Mouse (Mus musculus): ENCODE results near the gene Hfm1. TPM values are rescaled to one million over a fixed set of nuclear protein-coding genes. Genes with fewer than 3 reads are reported as not detected.

The Hfm1 gene
- polyA plus RNA-seq, 1 experiment, result 0.49 TPM

GRCm38 (mm10) chr5:106919315-106919714 is 6.8 kb downstream of the Hfm1 start:
- Histone ChIP-seq H3K4me1 (replicated peaks; ENCODE audit: control insufficient read depth, insufficient read depth, low read length) (no peaks in the 10 kb centered on the region), H3K36me3 (ENCODE audit: control insufficient read depth, insufficient read depth, low read length) (no peaks in the 10 kb centered on the region), H3K27ac (ENCODE audit: control insufficient read depth, insufficient read depth, low read length) (no peak overlapping the region), H3K27me3 (ENCODE audit: control insufficient read depth, insufficient read depth, low read length) (no peaks in the 10 kb centered on the region), H3K4me3 (ENCODE audit: control insufficient read depth, insufficient read depth, low read length) (no peak overlapping the region)
- no peak for DNase-seq
- no peak for TF ChIP-seq POLR2A (IDR thresholded peaks at IDR 0.05; ENCODE audit: control insufficient read depth, extremely low read depth, insufficient read depth, low read length, poor library complexity)
- no peak for TF ChIP-seq CTCF (IDR thresholded peaks at IDR 0.05; ENCODE audit: borderline replicate concordance, control insufficient read depth, extremely low read depth, insufficient read depth, low read length, poor library complexity)

- WGBS, result 18% methylated on average over 2 of the region's 2 CpGs
- no peak overlapping the region for H3K4me3 ChIP-seq (ENCODE audit: control insufficient read depth, insufficient read depth, low read length)
- no peaks in the 10 kb centered on the region for H3K36me3 ChIP-seq (ENCODE audit: control insufficient read depth, insufficient read depth, low read length)
- H3K4me1 ChIP-seq (replicated peaks; ENCODE audit: control insufficient read depth, insufficient read depth, low read length), result peaks cover 3% of the 10 kb centered on the region; the same call in 1 of the 2 replicates
- DNase-seq, result no peak
- H3K27me3 ChIP-seq (ENCODE audit: control insufficient read depth, insufficient read depth, low read length), result no peaks in the 10 kb centered on the region
- TF ChIP-seq POLR2A (IDR thresholded peaks at IDR 0.05; ENCODE audit: control insufficient read depth, extremely low read depth, insufficient read depth, low read length, poor library complexity) (no peak), CTCF (IDR thresholded peaks at IDR 0.05; ENCODE audit: borderline replicate concordance, control insufficient read depth, extremely low read depth, insufficient read depth, low read length, poor library complexity) (no peak)
- H3K27ac ChIP-seq (ENCODE audit: control insufficient read depth, insufficient read depth, low read length), result no peak overlapping the region
Observed at GRCm38 (mm10) chr5:106896879-106897278, 29.2 kb downstream of the Hfm1 start.

- 4% methylated on average over 5 of the region's 5 CpGs for WGBS
- peak overlapping the region; percentile 99 for H3K27ac ChIP-seq (ENCODE audit: control insufficient read depth, insufficient read depth, low read length)
- no peaks in the 10 kb centered on the region for H3K36me3 ChIP-seq (ENCODE audit: control insufficient read depth, insufficient read depth, low read length)
- H3K4me1 ChIP-seq (replicated peaks; ENCODE audit: control insufficient read depth, insufficient read depth, low read length), result peaks cover 11% of the 10 kb centered on the region
- no peak for TF ChIP-seq CTCF (IDR thresholded peaks at IDR 0.05; ENCODE audit: borderline replicate concordance, control insufficient read depth, extremely low read depth, insufficient read depth, low read length, poor library complexity)
- 0 out of 2 replicates have a peak, but pooled peaks have one; percentile 23 for TF ChIP-seq POLR2A (IDR thresholded peaks at IDR 0.05; ENCODE audit: control insufficient read depth, extremely low read depth, insufficient read depth, low read length, poor library complexity)
- peak; percentile 45 for DNase-seq
- H3K4me3 ChIP-seq (ENCODE audit: control insufficient read depth, insufficient read depth, low read length), result peak overlapping the region; percentile 52
- no peaks in the 10 kb centered on the region for H3K27me3 ChIP-seq (ENCODE audit: control insufficient read depth, insufficient read depth, low read length)
Observed at GRCm38 (mm10) chr5:106891773-106892172, 34.3 kb downstream of the Hfm1 start.

- DNase-seq, result no peak
- no peaks in the 10 kb centered on the region for H3K27me3 ChIP-seq (ENCODE audit: control insufficient read depth, insufficient read depth, low read length)
- WGBS, result 18% methylated on average over 1 of the region's 1 CpGs
Observed at GRCm38 (mm10) chr5:106887303-106888071, 38.6 kb downstream of the Hfm1 start.

GRCm38 (mm10) chr5:106885517-106885916 is 40.6 kb downstream of the Hfm1 start:
- no peak overlapping the region for H3K4me3 ChIP-seq (ENCODE audit: control insufficient read depth, insufficient read depth, low read length)
- no peaks in the 10 kb centered on the region for H3K27me3 ChIP-seq (ENCODE audit: control insufficient read depth, insufficient read depth, low read length)
- H3K4me1 ChIP-seq (replicated peaks; ENCODE audit: control insufficient read depth, insufficient read depth, low read length), result peaks cover 4% of the 10 kb centered on the region; the same call in 1 of the 2 replicates
- H3K36me3 ChIP-seq (ENCODE audit: control insufficient read depth, insufficient read depth, low read length), result no peaks in the 10 kb centered on the region
- TF ChIP-seq CTCF (IDR thresholded peaks at IDR 0.05; ENCODE audit: borderline replicate concordance, control insufficient read depth, extremely low read depth, insufficient read depth, low read length, poor library complexity), result no peak
- no peak for TF ChIP-seq POLR2A (IDR thresholded peaks at IDR 0.05; ENCODE audit: control insufficient read depth, extremely low read depth, insufficient read depth, low read length, poor library complexity)
- DNase-seq, result no peak
- WGBS, result 87% methylated on average over 4 of the region's 4 CpGs
- H3K27ac ChIP-seq (ENCODE audit: control insufficient read depth, insufficient read depth, low read length), result no peak overlapping the region

More at GRCm38 (mm10) chr5:106887303-106888071, 38.6 kb downstream of the Hfm1 start:
- peaks cover 9% of the 10 kb centered on the region for H3K4me1 ChIP-seq (replicated peaks; ENCODE audit: control insufficient read depth, insufficient read depth, low read length)
- no peak overlapping the region for H3K4me3 ChIP-seq (ENCODE audit: control insufficient read depth, insufficient read depth, low read length)
- H3K36me3 ChIP-seq (ENCODE audit: control insufficient read depth, insufficient read depth, low read length), result no peaks in the 10 kb centered on the region
- no peak overlapping the region for H3K27ac ChIP-seq (ENCODE audit: control insufficient read depth, insufficient read depth, low read length)
- TF ChIP-seq POLR2A (IDR thresholded peaks at IDR 0.05; ENCODE audit: control insufficient read depth, extremely low read depth, insufficient read depth, low read length, poor library complexity) (no peak), CTCF (IDR thresholded peaks at IDR 0.05; ENCODE audit: borderline replicate concordance, control insufficient read depth, extremely low read depth, insufficient read depth, low read length, poor library complexity) (no peak)

GRCm38 (mm10) chr5:106876438-106876837 is 49.7 kb downstream of the Hfm1 start:
- no peak overlapping the region for H3K4me3 ChIP-seq (ENCODE audit: control insufficient read depth, insufficient read depth, low read length)
- H3K27me3 ChIP-seq (ENCODE audit: control insufficient read depth, insufficient read depth, low read length), result no peaks in the 10 kb centered on the region
- H3K27ac ChIP-seq (ENCODE audit: control insufficient read depth, insufficient read depth, low read length), result no peak overlapping the region
- no peaks in the 10 kb centered on the region for H3K4me1 ChIP-seq (replicated peaks; ENCODE audit: control insufficient read depth, insufficient read depth, low read length)
- H3K36me3 ChIP-seq (ENCODE audit: control insufficient read depth, insufficient read depth, low read length), result no peaks in the 10 kb centered on the region
- 34% methylated on average over 1 of the region's 1 CpGs for WGBS
- TF ChIP-seq POLR2A (IDR thresholded peaks at IDR 0.05; ENCODE audit: control insufficient read depth, extremely low read depth, insufficient read depth, low read length, poor library complexity) (no peak), CTCF (IDR thresholded peaks at IDR 0.05; ENCODE audit: borderline replicate concordance, control insufficient read depth, extremely low read depth, insufficient read depth, low read length, poor library complexity) (no peak)
- no peak for DNase-seq

Measured in thymus, adult 2 months (tissue).